Mouse (Mus musculus): ENCODE measurements around the gene Asphd2. TPM values are rescaled to one million over a fixed set of nuclear protein-coding genes. Genes with fewer than 3 reads are reported as not detected.

The Asphd2 gene
- polyA plus RNA-seq, 1 experiment from 2014 or later: 5.9 TPM

GRCm38 (mm10) chr5:112377380-112377779 is 17.3 kb downstream of the Asphd2 start:
- DNase-seq (ENCODE audit: low spot score) (no peak), ATAC-seq (replicated peaks; ENCODE audit: low FRiP score, low read depth) (no peak)
- no peak for TF ChIP-seq CTCF (IDR thresholded peaks at IDR 0.05; ENCODE audit: low read depth)
- WGBS: 100% methylated on average over 1 of the region's 1 CpGs
- Histone ChIP-seq H3K4me3 (replicated peaks; ENCODE audit: low read depth, low read length) (no peak overlapping the region), H3K36me3 (ENCODE audit: insufficient read depth, low read length) (peaks cover 30% of the 10 kb centered on the region), H3K9me3 (replicated peaks; ENCODE audit: low read length) (no peaks in the 10 kb centered on the region), H3K9ac (ENCODE audit: low read depth, low read length) (no peak overlapping the region), H3K27ac (no peak overlapping the region), H3K27me3 (ENCODE audit: insufficient read depth, low read length) (no peaks in the 10 kb centered on the region), H3K4me1 (replicated peaks; ENCODE audit: insufficient read depth, low read length) (no peaks in the 10 kb centered on the region), H3K4me2 (ENCODE audit: low read length) (no peak overlapping the region)

- no peak for TF ChIP-seq CTCF (IDR thresholded peaks at IDR 0.05; ENCODE audit: low read depth)
- Histone ChIP-seq H3K9me3 (replicated peaks; ENCODE audit: low read length) (no peaks in the 10 kb centered on the region), H3K4me2 (ENCODE audit: low read length) (no peak overlapping the region), H3K27me3 (ENCODE audit: insufficient read depth, low read length) (no peaks in the 10 kb centered on the region), H3K4me3 (replicated peaks; ENCODE audit: low read depth, low read length) (no peak overlapping the region), H3K4me1 (replicated peaks; ENCODE audit: insufficient read depth, low read length) (no peaks in the 10 kb centered on the region), H3K27ac (no peak overlapping the region), H3K9ac (ENCODE audit: low read depth, low read length) (no peak overlapping the region), H3K36me3 (ENCODE audit: insufficient read depth, low read length) (peaks cover 30% of the 10 kb centered on the region)
- ATAC-seq (replicated peaks; ENCODE audit: low FRiP score, low read depth) (no peak), DNase-seq (ENCODE audit: low spot score) (no peak)
- 86% methylated on average over 4 of the region's 4 CpGs for WGBS
Observed at GRCm38 (mm10) chr5:112376111-112376510, 18.6 kb downstream of the Asphd2 start.

- ATAC-seq (replicated peaks; ENCODE audit: low FRiP score, low read depth) (no peak), DNase-seq (ENCODE audit: low spot score) (no peak)
- peaks cover 47% of the 10 kb centered on the region for H3K36me3 ChIP-seq (ENCODE audit: insufficient read depth, low read length)
- no peaks in the 10 kb centered on the region for H3K9me3 ChIP-seq (replicated peaks; ENCODE audit: low read length)
- H3K27ac ChIP-seq: no peak overlapping the region
- 78% methylated on average over 7 of the region's 7 CpGs for WGBS
- TF ChIP-seq CTCF (IDR thresholded peaks at IDR 0.05; ENCODE audit: low read depth): no peak
- H3K4me2 ChIP-seq (ENCODE audit: low read length): no peak overlapping the region
- H3K4me1 ChIP-seq (replicated peaks; ENCODE audit: insufficient read depth, low read length): no peaks in the 10 kb centered on the region
- no peak overlapping the region for H3K4me3 ChIP-seq (replicated peaks; ENCODE audit: low read depth, low read length)
- H3K27me3 ChIP-seq (ENCODE audit: insufficient read depth, low read length): no peaks in the 10 kb centered on the region
- no peak overlapping the region for H3K9ac ChIP-seq (ENCODE audit: low read depth, low read length)
Observed at GRCm38 (mm10) chr5:112371933-112372332, 22.7 kb downstream of the Asphd2 start.

GRCm38 (mm10) chr5:112370236-112370813 is 24.3 kb downstream of the Asphd2 start:
- no peak for ATAC-seq (replicated peaks; ENCODE audit: low FRiP score, low read depth)

DNA sequence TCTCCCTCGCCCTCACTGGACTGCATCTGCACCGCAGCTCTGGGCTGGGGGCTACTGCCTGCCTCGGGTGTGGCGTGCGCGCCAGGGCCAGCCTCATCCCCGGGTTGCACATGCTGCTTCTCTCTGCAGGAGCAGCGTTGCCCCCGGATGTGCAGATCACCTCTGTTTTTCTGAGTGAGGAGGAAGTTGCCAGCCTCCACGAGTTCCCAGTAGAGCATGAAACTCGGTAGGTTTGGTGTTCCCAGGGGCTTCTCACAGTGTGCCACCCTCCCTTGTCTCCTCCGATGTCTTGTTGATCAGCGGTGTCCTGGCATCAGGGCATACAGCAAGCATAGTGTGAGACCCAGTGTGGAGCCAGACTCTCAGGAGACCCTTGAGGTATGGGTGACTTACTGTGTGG is 25.3 kb downstream of the Asphd2 start:
- no peaks in the 10 kb centered on the region for H3K4me1 ChIP-seq (replicated peaks; ENCODE audit: insufficient read depth, low read length)
- peaks cover 50% of the 10 kb centered on the region for H3K36me3 ChIP-seq (ENCODE audit: insufficient read depth, low read length)
- no peak overlapping the region for H3K9ac ChIP-seq (ENCODE audit: low read depth, low read length)
- 87% methylated on average over 13 of the region's 13 CpGs for WGBS
- no peaks in the 10 kb centered on the region for H3K9me3 ChIP-seq (replicated peaks; ENCODE audit: low read length)
- no peak overlapping the region for H3K4me2 ChIP-seq (ENCODE audit: low read length)
- H3K4me3 ChIP-seq (replicated peaks; ENCODE audit: low read depth, low read length): no peak overlapping the region
- DNase-seq (ENCODE audit: low spot score): no peak
- no peak overlapping the region for H3K27ac ChIP-seq
- ATAC-seq (replicated peaks; ENCODE audit: low FRiP score, low read depth): no peak
- no peaks in the 10 kb centered on the region for H3K27me3 ChIP-seq (ENCODE audit: insufficient read depth, low read length)
- no peak for TF ChIP-seq CTCF (IDR thresholded peaks at IDR 0.05; ENCODE audit: low read depth)

More at GRCm38 (mm10) chr5:112370236-112370813, 24.3 kb downstream of the Asphd2 start:
- no peak overlapping the region for H3K27ac ChIP-seq
- peaks cover 52% of the 10 kb centered on the region for H3K36me3 ChIP-seq (ENCODE audit: insufficient read depth, low read length)
- H3K9me3 ChIP-seq (replicated peaks; ENCODE audit: low read length): no peaks in the 10 kb centered on the region
- no peaks in the 10 kb centered on the region for H3K27me3 ChIP-seq (ENCODE audit: insufficient read depth, low read length)
- no peaks in the 10 kb centered on the region for H3K4me1 ChIP-seq (replicated peaks; ENCODE audit: insufficient read depth, low read length)
- H3K4me2 ChIP-seq (ENCODE audit: low read length): no peak overlapping the region
- no peak overlapping the region for H3K4me3 ChIP-seq (replicated peaks; ENCODE audit: low read depth, low read length)
- no peak for TF ChIP-seq CTCF (IDR thresholded peaks at IDR 0.05; ENCODE audit: low read depth)
- H3K9ac ChIP-seq (ENCODE audit: low read depth, low read length): no peak overlapping the region
- 93% methylated on average over 12 of the region's 12 CpGs for WGBS
- no peak for DNase-seq (ENCODE audit: low spot score)

DNA sequence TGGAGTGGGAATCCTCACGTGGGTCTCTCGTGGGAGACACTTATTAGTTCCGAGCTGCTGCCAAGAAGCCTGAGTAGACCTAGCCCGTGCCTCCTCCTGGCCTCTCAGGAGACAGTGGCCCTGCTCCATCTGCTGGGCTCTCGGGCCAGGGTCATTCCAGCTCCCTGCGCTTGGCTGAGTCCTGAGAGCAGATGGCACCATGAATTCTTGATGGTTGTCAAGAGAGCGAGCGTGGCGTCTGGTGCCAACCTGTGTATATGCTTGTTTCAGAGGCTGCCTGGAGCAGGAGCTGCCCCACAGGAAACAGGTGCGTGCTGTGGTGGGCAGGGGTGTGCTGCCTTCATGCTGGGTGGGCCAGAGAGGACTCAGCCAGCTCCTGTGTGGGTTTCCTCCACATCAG is 26.0 kb downstream of the Asphd2 start:
- no peaks in the 10 kb centered on the region for H3K9me3 ChIP-seq (replicated peaks; ENCODE audit: low read length)
- no peaks in the 10 kb centered on the region for H3K4me1 ChIP-seq (replicated peaks; ENCODE audit: insufficient read depth, low read length)
- no peak overlapping the region for H3K4me3 ChIP-seq (replicated peaks; ENCODE audit: low read depth, low read length)
- WGBS: 93% methylated on average over 10 of the region's 10 CpGs
- no peak for ATAC-seq (replicated peaks; ENCODE audit: low FRiP score, low read depth)
- no peak overlapping the region for H3K4me2 ChIP-seq (ENCODE audit: low read length)
- DNase-seq (ENCODE audit: low spot score): no peak
- H3K9ac ChIP-seq (ENCODE audit: low read depth, low read length): no peak overlapping the region
- peaks cover 46% of the 10 kb centered on the region for H3K36me3 ChIP-seq (ENCODE audit: insufficient read depth, low read length)
- H3K27me3 ChIP-seq (ENCODE audit: insufficient read depth, low read length): no peaks in the 10 kb centered on the region
- no peak overlapping the region for H3K27ac ChIP-seq
- TF ChIP-seq CTCF (IDR thresholded peaks at IDR 0.05; ENCODE audit: low read depth): no peak

GRCm38 (mm10) chr5:112367929-112368328 is 26.7 kb downstream of the Asphd2 start:
- H3K9ac ChIP-seq (ENCODE audit: low read depth, low read length): no peak overlapping the region
- no peak for TF ChIP-seq CTCF (IDR thresholded peaks at IDR 0.05; ENCODE audit: low read depth)
- H3K4me3 ChIP-seq (replicated peaks; ENCODE audit: low read depth, low read length): no peak overlapping the region
- H3K4me2 ChIP-seq (ENCODE audit: low read length): no peak overlapping the region
- H3K4me1 ChIP-seq (replicated peaks; ENCODE audit: insufficient read depth, low read length): no peaks in the 10 kb centered on the region
- WGBS: 88% methylated on average over 12 of the region's 12 CpGs
- DNase-seq (ENCODE audit: low spot score): no peak
- H3K27ac ChIP-seq: no peak overlapping the region
- no peak for ATAC-seq (replicated peaks; ENCODE audit: low FRiP score, low read depth)
- no peaks in the 10 kb centered on the region for H3K9me3 ChIP-seq (replicated peaks; ENCODE audit: low read length)
- peaks cover 46% of the 10 kb centered on the region for H3K36me3 ChIP-seq (ENCODE audit: insufficient read depth, low read length)
- no peaks in the 10 kb centered on the region for H3K27me3 ChIP-seq (ENCODE audit: insufficient read depth, low read length)

Data from kidney, postnatal 0 days (tissue).